Mouse (Mus musculus) ES-E14 (cell line): ENCODE measurements at regions not wholly inside any gene's neighbourhood (a gene's known extent, or its start where the extent isn't known, plus 50 kb on each side); places are given as distances from the start of the nearest gene placed in this dataset.

Experiments used
- DNase-seq: peaks from one replicate; pipeline ENCODE4 v3.0.0-alpha.2; 2013; ENCODE audit warnings: low read depth, low spot score
- H3K27ac ChIP-seq: 2 replicates; pipeline ENCODE4 v1.5.1; 2012; ENCODE audit warnings: low read depth, mild to moderate bottlenecking, low read length, moderate library complexity, mixed read lengths; ENCODE audit not compliant: poor library complexity, insufficient read depth, severe bottlenecking
- H3K36me3 ChIP-seq: 2 replicates; pipeline ENCODE4 v1.6.1; 2012; ENCODE audit warnings: mild to moderate bottlenecking, low read length, moderate library complexity, mixed read lengths; ENCODE audit not compliant: control insufficient read depth, poor library complexity, insufficient read depth, severe bottlenecking
- H3K4me1 ChIP-seq, 2 experiments: fragments of 150-350 bp in 1 of 2; sonication (generic) in 1 of 2; 2 replicates each; pipeline ENCODE4 v1.6.1; 2012; ENCODE audit warnings: low read length in 2 of 2, mild to moderate bottlenecking in 1 of 2, mixed read lengths in 1 of 2; ENCODE audit not compliant: control insufficient read depth in 2 of 2, insufficient read depth in 2 of 2, poor library complexity in 1 of 2
- H3K4me3 ChIP-seq, 2 experiments: fragments of 150-350 bp in 1 of 2; sonication (generic) in 1 of 2; 2 replicates each; pipeline ENCODE4 v1.5.1; 2012; ENCODE audit warnings: low read length in 2 of 2, low read depth in 1 of 2, mild to moderate bottlenecking in 1 of 2, mixed read lengths in 1 of 2; ENCODE audit not compliant: insufficient read depth in 1 of 2, poor library complexity in 1 of 2, severe bottlenecking in 1 of 2
- H3K9ac ChIP-seq: 2 replicates; pipeline ENCODE4 v1.6.1; 2012; ENCODE audit warnings: low read depth, mild to moderate bottlenecking, low read length, mixed read lengths; ENCODE audit not compliant: poor library complexity, insufficient read depth, severe bottlenecking
- H3K9me3 ChIP-seq: fragments of 150-350 bp; sonication (generic); 2 replicates; pipeline ENCODE4 v1.6.1; 2012; ENCODE audit warnings: low read depth, mild to moderate bottlenecking, low read length; ENCODE audit not compliant: control insufficient read depth, insufficient read depth
- CHD2 ChIP-seq: IDR thresholded peaks from 2 replicates; pipeline ENCODE4 v1.6.1; 2014; ENCODE audit warnings: mild to moderate bottlenecking, low read depth, low read length, inconsistent platforms
- HCFC1 ChIP-seq: IDR thresholded peaks from 2 replicates; pipeline ENCODE4 v1.6.1; 2012; ENCODE audit warnings: low read length, inconsistent platforms, borderline replicate concordance; ENCODE audit not compliant: insufficient read depth
- MAFK ChIP-seq: IDR thresholded peaks from 2 replicates; pipeline ENCODE4 v1.6.1; 2014; ENCODE audit warnings: mild to moderate bottlenecking, low read depth, low read length, inconsistent platforms; ENCODE audit not compliant: insufficient read depth
- ZC3H11A ChIP-seq: IDR thresholded peaks from 2 replicates; pipeline ENCODE4 v1.6.1; 2012; ENCODE audit warnings: low read depth, mild to moderate bottlenecking, inconsistent platforms, low read length, borderline replicate concordance
- ZNF384 ChIP-seq: IDR thresholded peaks from 2 replicates; pipeline ENCODE4 v1.6.1; 2012; ENCODE audit warnings: low read depth, low read length, inconsistent platforms
- in situ Hi-C, 2 experiments: fragments of 600-800 bp; cut with MboI; formaldehyde crosslinking; loops; one replicate each; pipeline ENCODE4 v1.15.1; 2025; ENCODE audit warnings: low sequenced_read_pairs in 2 of 2, inconsistent platforms in 1 of 2; ENCODE audit not compliant: unreplicated experiment in 2 of 2

- no peaks in the 10 kb centered on the region for H3K36me3 ChIP-seq
- no peak overlapping the region for H3K9ac ChIP-seq
- H3K4me3 ChIP-seq, result no peak overlapping the region
- no peak for TF ChIP-seq HCFC1
- no peak for TF ChIP-seq ZC3H11A
- TF ChIP-seq MAFK, result no peak
- no peak for TF ChIP-seq CHD2
- TF ChIP-seq ZNF384, result no peak
- H3K27ac ChIP-seq, result no peak overlapping the region
- no peaks in the 10 kb centered on the region for H3K9me3 ChIP-seq
- no peaks in the 10 kb centered on the region for H3K4me1 ChIP-seq
- in situ Hi-C loops, result no loop called here
- DNase-seq, result no peak
These were observed 793.1 kb upstream of the Frg1 start for GRCm38 (mm10) chr8:42209989-42210388.

- no peak overlapping the region for H3K4me3 ChIP-seq
These were observed 780.4 kb upstream of the Frg1 start for GRCm38 (mm10) chr8:42197257-42197656.

GRCm38 (mm10) chr8:42193902-42194550 is 777.2 kb upstream of the Frg1 start:
- no peaks in the 10 kb centered on the region for H3K9me3 ChIP-seq
- no peaks in the 10 kb centered on the region for H3K4me1 ChIP-seq
- no peaks in the 10 kb centered on the region for H3K36me3 ChIP-seq
- no peak overlapping the region for H3K27ac ChIP-seq
- no peak overlapping the region for H3K4me3 ChIP-seq
- in situ Hi-C loops, result no loop called here
- no peak for TF ChIP-seq HCFC1
- H3K9ac ChIP-seq, result no peak overlapping the region
- no peak for DNase-seq

More at GRCm38 (mm10) chr8:42197257-42197656, 780.4 kb upstream of the Frg1 start:
- in situ Hi-C loops, result no loop called here
- no peak overlapping the region for H3K27ac ChIP-seq
- DNase-seq, result no peak
- H3K9me3 ChIP-seq, result no peaks in the 10 kb centered on the region
- H3K9ac ChIP-seq, result no peak overlapping the region
- no peaks in the 10 kb centered on the region for H3K36me3 ChIP-seq
- no peaks in the 10 kb centered on the region for H3K4me1 ChIP-seq
- TF ChIP-seq ZC3H11A (no peak), HCFC1 (no peak), CHD2 (no peak), ZNF384 (no peak), MAFK (no peak)

- H3K27ac ChIP-seq, result no peak overlapping the region
- H3K9ac ChIP-seq, result no peak overlapping the region
- in situ Hi-C loops, result no loop called here
These were observed 770.2 kb upstream of the Frg1 start for GRCm38 (mm10) chr8:42187083-42187482.

GRCm38 (mm10) chr8:42183288-42183878 is 766.5 kb upstream of the Frg1 start:
- no peak for DNase-seq
- H3K27ac ChIP-seq, result no peak overlapping the region
- H3K36me3 ChIP-seq, result no peaks in the 10 kb centered on the region
- in situ Hi-C loops, result no loop called here
- H3K4me3 ChIP-seq, result no peak overlapping the region
- H3K9ac ChIP-seq, result no peak overlapping the region
- no peaks in the 10 kb centered on the region for H3K9me3 ChIP-seq
- TF ChIP-seq ZNF384, result no peak
- TF ChIP-seq MAFK, result no peak
- no peak for TF ChIP-seq ZC3H11A
- no peak for TF ChIP-seq HCFC1
- TF ChIP-seq CHD2, result no peak
- no peaks in the 10 kb centered on the region for H3K4me1 ChIP-seq

More at GRCm38 (mm10) chr8:42187083-42187482, 770.2 kb upstream of the Frg1 start:
- Histone ChIP-seq H3K36me3 (no peaks in the 10 kb centered on the region), H3K4me1 (no peaks in the 10 kb centered on the region), H3K9me3 (no peaks in the 10 kb centered on the region), H3K4me3 (no peak overlapping the region)
- no peak for DNase-seq
- no peak for TF ChIP-seq ZC3H11A
